ENCODE assay signal across 23 mouse cellular contexts in the genomic region with DNA sequence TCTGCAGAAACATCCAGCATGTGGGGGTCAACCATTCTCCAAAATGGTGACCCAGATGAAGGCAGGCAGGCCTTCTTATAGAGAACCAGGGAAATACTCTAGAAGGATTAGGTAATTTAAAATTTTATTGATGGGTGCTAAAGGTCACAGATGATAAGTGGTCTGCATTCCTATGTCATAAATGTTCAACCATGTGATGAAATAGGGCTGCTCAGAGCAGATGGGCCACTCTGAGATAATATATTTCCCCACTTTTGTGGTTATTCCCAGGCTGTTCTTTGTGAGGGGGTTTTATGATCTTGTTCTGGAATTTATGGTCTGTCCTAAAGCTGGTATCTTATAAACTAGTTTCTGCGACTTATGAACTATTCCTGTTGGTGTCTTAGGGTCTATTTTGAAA.
"Had no signal": no experiment of that assay in that cellular context is flagged by ENCODE, and none has a peak within 500 bp of the region (broad histone marks: within the 10 kb centered on the region; RNA-seq: fewer than 3 reads in every experiment).

No protein-coding gene starts in this region.

- H3K27me3 ChIP-seq: heart, embryonic 12.5 days; hindbrain, embryonic 12.5 days; limb, embryonic 13.5 days; limb, embryonic 15.5 days; liver, embryonic 12.5 days had no signal

- H3K36me3 ChIP-seq: heart, embryonic 10.5 days; heart, embryonic 12.5 days; hindbrain, embryonic 10.5 days; hindbrain, embryonic 12.5 days; limb, embryonic 13.5 days; limb, embryonic 15.5 days; liver, embryonic 12.5 days had no signal

- DNase-seq: gastrocnemius, postnatal 14 days; heart, adult 18-20 months; heart, postnatal 10 days; heart, postnatal 4 days; kidney, adult 18-20 months; kidney, adult 8-10 months; kidney, postnatal 10 days; kidney, postnatal 25 days; kidney, postnatal 4 days; layer of hippocampus, postnatal 36 days; left cerebral cortex, postnatal 4 days had no signal

- H3K4me1 ChIP-seq: heart, embryonic 10.5 days; heart, embryonic 12.5 days; hindbrain, embryonic 10.5 days; hindbrain, embryonic 12.5 days; limb, embryonic 13.5 days; limb, embryonic 15.5 days; liver, embryonic 12.5 days had no signal

- H3K9ac ChIP-seq: heart, embryonic 12.5 days; hindbrain, embryonic 12.5 days; hindbrain, embryonic 14.5 days; limb, embryonic 13.5 days; limb, embryonic 15.5 days; liver, embryonic 12.5 days; liver, embryonic 14.5 days had no signal

- H3K27ac ChIP-seq: heart, embryonic 10.5 days; hindbrain, embryonic 10.5 days; hindbrain, embryonic 12.5 days; hindbrain, embryonic 14.5 days; layer of hippocampus, adult 2 months; limb, embryonic 13.5 days; limb, embryonic 15.5 days; liver, embryonic 12.5 days; liver, embryonic 14.5 days had no signal

- H3K9me3 ChIP-seq: heart, embryonic 10.5 days; heart, embryonic 12.5 days; hindbrain, embryonic 10.5 days; hindbrain, embryonic 12.5 days; limb, embryonic 13.5 days; limb, embryonic 15.5 days; liver, embryonic 12.5 days had no signal

- H3K4me2 ChIP-seq: heart, embryonic 12.5 days; hindbrain, embryonic 12.5 days; hindbrain, embryonic 14.5 days; limb, embryonic 13.5 days; limb, embryonic 15.5 days; liver, embryonic 12.5 days had no signal

- ATAC-seq: hindbrain, embryonic 16.5 days; inflammation-experienced regulatory T-cells, adult 6 months; liver, embryonic 12.5 days had no signal

- H3K4me3 ChIP-seq: heart, embryonic 10.5 days; heart, embryonic 12.5 days; hindbrain, embryonic 10.5 days; hindbrain, embryonic 12.5 days; layer of hippocampus, adult 2 months; limb, embryonic 13.5 days; limb, embryonic 15.5 days; liver, embryonic 12.5 days had no signal
